Mouse (Mus musculus) myocyte (in vitro differentiated cells): ENCODE measurements around the gene E2f6. TPM values are rescaled to one million over a fixed set of nuclear protein-coding genes. Genes with fewer than 3 reads are reported as not detected.

Source experiments
- H3K27me3 ChIP-seq: one replicate; pipeline ENCODE4 v1.6.1; 2011; ENCODE audit not compliant: control insufficient read depth, insufficient read depth, insufficient read length
- H3K36me3 ChIP-seq: one replicate; pipeline ENCODE4 v1.6.1; 2011; ENCODE audit not compliant: control insufficient read depth, insufficient read depth
- H3K4me2 ChIP-seq: one replicate; pipeline ENCODE4 v1.6.1; 2011; ENCODE audit warnings: low read depth, control low read depth
- H3K4me3 ChIP-seq: one replicate; pipeline ENCODE4 v1.5.1; 2011; ENCODE audit warnings: mild to moderate bottlenecking, control low read depth, moderate library complexity
- H3K79me2 ChIP-seq: one replicate; pipeline ENCODE4 v1.6.1; 2011; ENCODE audit not compliant: control insufficient read depth, insufficient read depth
- H3ac ChIP-seq: one replicate; pipeline ENCODE4 v1.6.1; 2011; ENCODE audit not compliant: control insufficient read depth, insufficient read length
- CEBPB ChIP-seq: IDR thresholded peaks from 2 replicates; pipeline ENCODE4 v1.6.1; 2011; ENCODE audit warnings: mild to moderate bottlenecking, moderate library complexity; ENCODE audit not compliant: poor library complexity, insufficient read depth, severe bottlenecking
- E2F4 ChIP-seq: IDR thresholded peaks from one replicate; pipeline ENCODE4 v1.6.1; 2011; ENCODE audit warnings: mild to moderate bottlenecking, control low read depth, moderate library complexity; ENCODE audit not compliant: insufficient read depth
- MAX ChIP-seq: IDR thresholded peaks from one replicate; pipeline ENCODE4 v1.6.1; 2011; ENCODE audit warnings: low read depth, mild to moderate bottlenecking, control low read depth
- MYOD1 ChIP-seq, 3 experiments: IDR thresholded peaks; one replicate each; pipeline ENCODE4 v1.6.1; 2011; ENCODE audit warnings: control low read depth in 2 of 3, low read depth in 2 of 3, mild to moderate bottlenecking in 2 of 3, moderate library complexity in 1 of 3; ENCODE audit not compliant: insufficient read length in 2 of 3, control insufficient read depth in 1 of 3
- MYOG ChIP-seq, 3 experiments: IDR thresholded peaks; one replicate each; pipeline ENCODE4 v1.6.1; 2011; ENCODE audit warnings: control low read depth in 2 of 3, low read depth in 2 of 3, mild to moderate bottlenecking in 2 of 3; ENCODE audit not compliant: insufficient read length in 2 of 3, control insufficient read depth in 1 of 3, insufficient read depth in 1 of 3
- POLR2A ChIP-seq: IDR thresholded peaks from one replicate; pipeline ENCODE4 v1.6.1; 2011; ENCODE audit warnings: low read depth, mild to moderate bottlenecking, control low read depth, moderate library complexity; ENCODE audit not compliant: insufficient read length
- POLR2AphosphoS2 ChIP-seq: IDR thresholded peaks from one replicate; pipeline ENCODE4 v1.6.1; 2011; ENCODE audit warnings: low read depth, control low read depth; ENCODE audit not compliant: insufficient read length
- REST ChIP-seq: IDR thresholded peaks from one replicate; pipeline ENCODE4 v1.6.1; 2011; ENCODE audit warnings: mild to moderate bottlenecking, control low read depth, moderate library complexity; ENCODE audit not compliant: insufficient read depth, insufficient read length
- SRF ChIP-seq: IDR thresholded peaks from one replicate; pipeline ENCODE4 v1.6.1; 2011; ENCODE audit warnings: low read depth; ENCODE audit not compliant: control insufficient read depth, insufficient read length
- TCF12 ChIP-seq: IDR thresholded peaks from one replicate; pipeline ENCODE4 v1.6.1; 2011; ENCODE audit warnings: mild to moderate bottlenecking, control low read depth; ENCODE audit not compliant: poor library complexity, insufficient read depth, severe bottlenecking
- TCF3 ChIP-seq: IDR thresholded peaks from one replicate; pipeline ENCODE4 v1.6.1; 2011; ENCODE audit warnings: low read depth, control low read depth; ENCODE audit not compliant: insufficient read length
- USF1 ChIP-seq: IDR thresholded peaks from one replicate; pipeline ENCODE4 v1.6.1; 2011; ENCODE audit warnings: low read depth, mild to moderate bottlenecking, control low read depth, moderate library complexity
- polyA plus RNA-seq: library from polyadenylated mRNA; unstranded; fragments of >200 nt; fragmentation: generic; extraction: Trizol; gene quantifications from one replicate; pipeline ENCODE4 v1.2.1, GENCODE M21; 2012; ENCODE audit warnings: missing spikeins

E2f6 gene
- polyA plus RNA-seq, 1 experiment, result 16.2 TPM

DNA sequence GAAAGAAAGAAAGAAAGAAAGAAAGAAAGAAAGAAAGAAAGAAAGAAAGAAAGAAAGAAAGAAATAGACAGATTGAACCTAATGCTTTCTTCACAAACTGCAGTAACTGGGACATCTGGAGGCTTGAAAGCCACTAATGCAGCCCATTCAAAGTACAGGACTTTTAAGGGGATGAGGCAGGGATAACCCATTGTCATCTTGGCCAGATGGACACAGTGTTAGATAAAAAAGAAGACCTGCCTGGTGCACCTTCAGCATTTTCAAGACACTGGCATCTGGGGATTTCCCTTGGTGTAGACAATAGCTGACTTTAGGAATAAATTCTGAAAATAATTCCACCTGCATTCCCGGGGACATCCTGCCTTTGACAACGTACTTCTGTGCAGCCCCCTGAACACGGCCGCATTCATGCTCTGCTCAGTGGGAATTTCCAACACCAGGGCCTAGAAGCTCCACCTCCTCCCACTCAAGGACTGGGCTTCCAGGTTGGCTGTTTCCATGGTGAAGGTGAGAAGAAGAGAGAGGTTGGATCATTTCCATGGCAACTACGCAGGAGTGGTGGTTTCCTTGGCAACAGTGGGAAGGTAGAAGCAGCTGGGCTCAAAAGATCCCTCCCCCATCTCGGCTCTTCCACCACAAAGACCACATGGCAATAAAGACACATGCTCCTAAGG is 45.0 kb downstream of the E2f6 start:
- no peak overlapping the region for H3K4me2 ChIP-seq

GRCm38 (mm10) chr12:16856306-16856679 is 45.5 kb downstream of the E2f6 start:
- Histone ChIP-seq H3K79me2 (no peaks in the 10 kb centered on the region), H3K4me3 (no peak overlapping the region), H3K4me2 (no peak overlapping the region), H3K36me3 (no peaks in the 10 kb centered on the region), H3K27me3 (no peaks in the 10 kb centered on the region), H3ac (no peak overlapping the region)
- no peak for TF ChIP-seq MYOD1 (IDR thresholded peaks at IDR 0.05; ENCODE audit: control insufficient read depth in 1 of 3, insufficient read length in 2 of 3, low read depth in 2 of 3)
- no peak for TF ChIP-seq POLR2A
- TF ChIP-seq MYOG (IDR thresholded peaks at IDR 0.05; ENCODE audit: control insufficient read depth in 1 of 3, insufficient read depth in 1 of 3, insufficient read length in 2 of 3, low read depth in 2 of 3), result no peak
- no peak for TF ChIP-seq CEBPB
- no peak for TF ChIP-seq TCF3
- TF ChIP-seq SRF, result no peak
- no peak for TF ChIP-seq POLR2AphosphoS2
- TF ChIP-seq MAX, result no peak
- no peak for TF ChIP-seq REST
- no peak for TF ChIP-seq TCF12
- TF ChIP-seq USF1, result no peak
- no peak for TF ChIP-seq E2F4

More for the DNA sequence above, 45.0 kb downstream of the E2f6 start:
- Histone ChIP-seq H3ac (no peak overlapping the region), H3K79me2 (no peaks in the 10 kb centered on the region), H3K27me3 (no peaks in the 10 kb centered on the region), H3K4me3 (no peak overlapping the region), H3K36me3 (no peaks in the 10 kb centered on the region)
- no peak for TF ChIP-seq POLR2AphosphoS2
- TF ChIP-seq CEBPB, result no peak
- TF ChIP-seq MYOG (IDR thresholded peaks at IDR 0.05; ENCODE audit: control insufficient read depth in 1 of 3, insufficient read depth in 1 of 3, insufficient read length in 2 of 3, low read depth in 2 of 3), result no peak
- TF ChIP-seq USF1, result no peak
- no peak for TF ChIP-seq TCF3

- no peaks in the 10 kb centered on the region for H3K36me3 ChIP-seq
These were observed 47.3 kb downstream of the E2f6 start for GRCm38 (mm10) chr12:16858081-16858480.

GRCm38 (mm10) chr12:16859781-16860180 is 49.0 kb downstream of the E2f6 start:
- Histone ChIP-seq H3K4me3 (no peak overlapping the region), H3ac (no peak overlapping the region), H3K36me3 (no peaks in the 10 kb centered on the region), H3K4me2 (no peak overlapping the region), H3K79me2 (no peaks in the 10 kb centered on the region), H3K27me3 (no peaks in the 10 kb centered on the region)
- TF ChIP-seq USF1 (no peak), MAX (no peak), CEBPB (no peak), E2F4 (no peak), TCF12 (no peak), POLR2A (no peak), POLR2AphosphoS2 (no peak), MYOG (IDR thresholded peaks at IDR 0.05; ENCODE audit: control insufficient read depth in 1 of 3, insufficient read depth in 1 of 3, insufficient read length in 2 of 3, low read depth in 2 of 3) (no peak), MYOD1 (IDR thresholded peaks at IDR 0.05; ENCODE audit: control insufficient read depth in 1 of 3, insufficient read length in 2 of 3, low read depth in 2 of 3) (no peak), REST (no peak), TCF3 (no peak)

More at GRCm38 (mm10) chr12:16858081-16858480, 47.3 kb downstream of the E2f6 start:
- Histone ChIP-seq H3K4me2 (no peak overlapping the region), H3ac (no peak overlapping the region), H3K79me2 (no peaks in the 10 kb centered on the region), H3K4me3 (no peak overlapping the region), H3K27me3 (no peaks in the 10 kb centered on the region)
- TF ChIP-seq USF1, result no peak
- no peak for TF ChIP-seq POLR2A
- no peak for TF ChIP-seq MAX
- TF ChIP-seq CEBPB, result no peak
- no peak for TF ChIP-seq REST
- TF ChIP-seq E2F4, result no peak
- TF ChIP-seq TCF3, result no peak
- no peak for TF ChIP-seq TCF12
- no peak for TF ChIP-seq SRF
- no peak for TF ChIP-seq MYOG (IDR thresholded peaks at IDR 0.05; ENCODE audit: control insufficient read depth in 1 of 3, insufficient read depth in 1 of 3, insufficient read length in 2 of 3, low read depth in 2 of 3)
- TF ChIP-seq POLR2AphosphoS2, result no peak
- TF ChIP-seq MYOD1 (IDR thresholded peaks at IDR 0.05; ENCODE audit: control insufficient read depth in 1 of 3, insufficient read length in 2 of 3, low read depth in 2 of 3), result no peak

DNA sequence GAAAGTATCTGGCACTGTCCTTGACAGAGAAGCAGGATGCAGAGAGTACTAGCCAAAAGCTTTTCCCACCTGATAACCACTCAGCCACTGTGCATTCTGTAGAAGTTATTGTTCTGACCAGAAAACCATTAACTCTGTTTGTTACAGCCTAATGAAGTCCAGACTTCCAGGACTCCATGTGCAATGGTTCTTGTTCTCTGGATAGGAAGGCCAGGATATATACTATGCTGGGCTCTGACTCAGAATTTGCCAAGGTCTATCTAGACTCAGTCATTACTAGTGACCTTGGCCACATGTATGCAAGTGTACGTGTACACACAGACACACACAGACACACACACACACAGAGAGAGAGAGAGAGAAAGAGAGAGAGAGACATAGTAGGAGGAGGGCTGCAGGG is 49.8 kb downstream of the E2f6 start:
- Histone ChIP-seq H3K27me3 (no peaks in the 10 kb centered on the region), H3K79me2 (no peaks in the 10 kb centered on the region), H3K4me3 (no peak overlapping the region), H3K4me2 (no peak overlapping the region), H3K36me3 (no peaks in the 10 kb centered on the region), H3ac (no peak overlapping the region)
- no peak for TF ChIP-seq REST
- no peak for TF ChIP-seq CEBPB
- no peak for TF ChIP-seq SRF
- no peak for TF ChIP-seq TCF3
- TF ChIP-seq MAX, result no peak
- no peak for TF ChIP-seq E2F4
- no peak for TF ChIP-seq USF1
- no peak for TF ChIP-seq MYOD1 (IDR thresholded peaks at IDR 0.05; ENCODE audit: control insufficient read depth in 1 of 3, insufficient read length in 2 of 3, low read depth in 2 of 3)
- no peak for TF ChIP-seq POLR2A
